14 mouse cellular contexts compared by ENCODE assay signal in the genomic region with DNA sequence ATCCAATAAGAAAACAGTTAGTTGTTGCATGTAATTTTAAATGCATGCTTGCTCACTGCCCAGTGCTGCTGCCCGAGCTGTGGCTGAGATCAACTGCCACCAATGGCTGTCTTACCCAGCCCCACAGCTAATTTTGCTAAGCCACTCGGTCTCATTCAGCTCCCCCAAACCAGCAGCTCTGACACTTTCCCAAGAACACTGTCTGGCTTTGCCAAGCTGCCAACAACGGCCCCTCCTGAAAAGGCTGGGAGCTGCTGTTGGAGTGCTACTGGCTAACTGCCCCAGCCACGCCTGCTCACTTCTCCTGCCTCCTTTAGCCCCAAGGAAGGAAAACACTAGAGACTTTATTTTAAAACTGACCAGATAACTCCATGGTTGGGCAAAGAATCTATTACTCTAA.
A peak's percentile ranks its signal among the peaks of the same experiment; 100 is the strongest.
DNase-seq lines count a peak whose midpoint lies in the region; ATAC-seq lines count a peak whose summit lies in the region.
"Had no signal": no experiment of that assay in that cellular context is flagged by ENCODE, and none has a peak within 500 bp of the region (broad histone marks: within the 10 kb centered on the region; RNA-seq: fewer than 3 reads in every experiment).

No protein-coding gene starts in this region.

- no peak overlapping the region for H3K9ac ChIP-seq in forebrain, embryonic 13.5 days
- no peak overlapping the region for H3K9ac ChIP-seq in forebrain, embryonic 11.5 days (ENCODE audit: low read length)
- H3K9ac ChIP-seq: liver, embryonic 14.5 days had no signal

- no peak overlapping the region for H3K27ac ChIP-seq in forebrain, embryonic 13.5 days
- no peak overlapping the region for H3K27ac ChIP-seq in forebrain, embryonic 11.5 days (ENCODE audit: low read depth, low read length)
- no peak overlapping the region for H3K27ac ChIP-seq in embryonic facial prominence, embryonic 10.5 days (replicated peaks)
- H3K27ac ChIP-seq: kidney, postnatal 0 days; liver, embryonic 14.5 days; stomach, postnatal 0 days had no signal

- peak; percentile 30; the same call in 1 of the 2 replicates for ATAC-seq in forebrain, embryonic 13.5 days
- no peak for ATAC-seq in forebrain, embryonic 11.5 days (replicated peaks; ENCODE audit: low FRiP score)

- peaks cover 6% of the 10 kb centered on the region for H3K4me1 ChIP-seq in forebrain, embryonic 13.5 days
- H3K4me1 ChIP-seq in forebrain, embryonic 11.5 days (replicated peaks; ENCODE audit: control insufficient read depth, insufficient read depth, low read length) = peaks cover 3% of the 10 kb centered on the region; the same call in 1 of the 2 replicates
- H3K4me1 ChIP-seq in embryonic facial prominence, embryonic 10.5 days = peaks cover 7% of the 10 kb centered on the region; the same call in 1 of the 2 replicates
- H3K4me1 ChIP-seq: megakaryocyte, embryonic 14.5 days had no signal

- WGBS in forebrain, embryonic 13.5 days = 62% methylated on average over 4 of the region's 4 CpGs
- 67% methylated on average over 4 of the region's 4 CpGs for WGBS in forebrain, embryonic 11.5 days
- WGBS in embryonic facial prominence, embryonic 10.5 days = 61% methylated on average over 4 of the region's 4 CpGs

- H3K36me3 ChIP-seq in forebrain, embryonic 13.5 days (ENCODE audit: poor library complexity, severe bottlenecking) = no peaks in the 10 kb centered on the region
- no peaks in the 10 kb centered on the region for H3K36me3 ChIP-seq in forebrain, embryonic 11.5 days (ENCODE audit: control insufficient read depth, insufficient read depth, low read length)
- H3K36me3 ChIP-seq in embryonic facial prominence, embryonic 10.5 days (replicated peaks) = no peaks in the 10 kb centered on the region

- H3K4me2 ChIP-seq in forebrain, embryonic 13.5 days = no peak overlapping the region
- no peak overlapping the region for H3K4me2 ChIP-seq in forebrain, embryonic 11.5 days (ENCODE audit: low read depth, low read length, severe bottlenecking)

- H3K27me3 ChIP-seq in forebrain, embryonic 13.5 days = no peaks in the 10 kb centered on the region
- H3K27me3 ChIP-seq in forebrain, embryonic 11.5 days (ENCODE audit: control insufficient read depth, insufficient read depth, low read length) = no peaks in the 10 kb centered on the region
- 0 out of 2 replicates have a peak, but pooled peaks cover 4% of the 10 kb centered on the region for H3K27me3 ChIP-seq in embryonic facial prominence, embryonic 10.5 days (replicated peaks; ENCODE audit: low read depth, poor library complexity, severe bottlenecking)
- H3K27me3 ChIP-seq: megakaryocyte, embryonic 14.5 days had no signal

- no peak overlapping the region for H3K4me3 ChIP-seq in forebrain, embryonic 13.5 days
- no peak overlapping the region for H3K4me3 ChIP-seq in forebrain, embryonic 11.5 days (ENCODE audit: low read depth, low read length)
- H3K4me3 ChIP-seq in embryonic facial prominence, embryonic 10.5 days = no peak overlapping the region
- H3K4me3 ChIP-seq: megakaryocyte, embryonic 14.5 days had no signal

- H3K9me3 ChIP-seq in forebrain, embryonic 13.5 days (replicated peaks) = no peaks in the 10 kb centered on the region
- no peaks in the 10 kb centered on the region for H3K9me3 ChIP-seq in forebrain, embryonic 11.5 days (ENCODE audit: control insufficient read depth, low read length)
- no peaks in the 10 kb centered on the region for H3K9me3 ChIP-seq in embryonic facial prominence, embryonic 10.5 days

- no peak for DNase-seq in forebrain, embryonic 11.5 days (ENCODE audit: low spot score)
- DNase-seq in layer of hippocampus, postnatal 10 days (ENCODE audit: low spot score in 2 of 2) = peak; percentile 12 to 38
- no peak for DNase-seq in layer of hippocampus, adult 9-10 months (ENCODE audit: low spot score)
- DNase-seq in right cerebral cortex, postnatal 4 days = peak; percentile 3
- DNase-seq in right cerebral cortex, adult 2 months (ENCODE audit: low spot score in 2 of 2) = no peak
- DNase-seq in embryonic facial prominence, embryonic 10.5 days (ENCODE audit: low spot score) = no peak
- DNase-seq: adrenal gland, adult 8-10 months; heart, adult 11 months; thymus, postnatal 36 days had no signal

Comparison
In these comparisons a context has a peak if more than half of its experiments do, and no peak if none do; other contexts are left out.
1. DNase-seq: peak in layer of hippocampus, postnatal 10 days (2 of 2) and right cerebral cortex, postnatal 4 days (single experiment); none in forebrain, embryonic 11.5 days (single experiment), layer of hippocampus, adult 9-10 months (single experiment), right cerebral cortex, adult 2 months (0 of 2) and embryonic facial prominence, embryonic 10.5 days (single experiment).